Mouse (Mus musculus) cerebellum, adult 8-10 months (tissue): Measurements from ENCODE around the gene Rab31.

Source experiments
- DNase-seq: peaks from one replicate; pipeline ENCODE4 v3.0.0; 2022

Rab31 gene

GRCm38 (mm10) chr17:65771951-65772934, at the start of gene Rab31:
Rab31 (minus strand) TSS chr17:65772752.
- peak; percentile 75 for DNase-seq

- no peak for DNase-seq
These were observed 47.6 kb upstream of the Rab31 start for GRCm38 (mm10) chr17:65820197-65820596.

GRCm38 (mm10) chr17:65813763-65814162, 41.2 kb upstream of the Rab31 start:
- no peak for DNase-seq

- no peak for DNase-seq
These were observed 38.5 kb upstream of the Rab31 start for GRCm38 (mm10) chr17:65811032-65811431.

- DNase-seq = no peak
These were observed 33.9 kb upstream of the Rab31 start for GRCm38 (mm10) chr17:65806416-65806815.

- DNase-seq = no peak
These were observed 33.4 kb upstream of the Rab31 start for GRCm38 (mm10) chr17:65805966-65806365.

GRCm38 (mm10) chr17:65802026-65802425, 29.5 kb upstream of the Rab31 start:
- DNase-seq = no peak

- no peak for DNase-seq
These were observed 27.9 kb upstream of the Rab31 start for GRCm38 (mm10) chr17:65800451-65800850.

- no peak for DNase-seq
These were observed 26.8 kb upstream of the Rab31 start for GRCm38 (mm10) chr17:65799353-65799752.

GRCm38 (mm10) chr17:65798446-65798845, 25.9 kb upstream of the Rab31 start:
- DNase-seq = no peak

GRCm38 (mm10) chr17:65796056-65796455, 23.5 kb upstream of the Rab31 start:
- DNase-seq = no peak

- no peak for DNase-seq
These were observed 21.7 kb upstream of the Rab31 start for GRCm38 (mm10) chr17:65794096-65794850.

- DNase-seq = no peak
These were observed 20.9 kb upstream of the Rab31 start for GRCm38 (mm10) chr17:65793307-65793930.

- DNase-seq = no peak
These were observed 18.6 kb upstream of the Rab31 start for GRCm38 (mm10) chr17:65791161-65791560.

- DNase-seq = no peak
These were observed 17.0 kb upstream of the Rab31 start for GRCm38 (mm10) chr17:65789576-65789975.

GRCm38 (mm10) chr17:65788542-65789291, 16.2 kb upstream of the Rab31 start:
- DNase-seq = no peak

- DNase-seq = no peak
These were observed 14.7 kb upstream of the Rab31 start for GRCm38 (mm10) chr17:65787261-65787660.

- DNase-seq = no peak
These were observed 13.7 kb upstream of the Rab31 start for GRCm38 (mm10) chr17:65786225-65786624.

- no peak for DNase-seq
These were observed 13.2 kb upstream of the Rab31 start for GRCm38 (mm10) chr17:65785707-65786106.

- DNase-seq = no peak
These were observed 12.1 kb upstream of the Rab31 start for GRCm38 (mm10) chr17:65784610-65785140.

GRCm38 (mm10) chr17:65783182-65784161, 10.9 kb upstream of the Rab31 start:
- peak; percentile 72 for DNase-seq
